Mouse (Mus musculus): ENCODE results near the gene Sult4a1. TPM values are rescaled to one million over a fixed set of nuclear protein-coding genes. Genes with fewer than 3 reads are reported as not detected.
A peak's percentile ranks its signal among the peaks of the same experiment; 100 is the strongest.

Sult4a1 gene
- polyA plus RNA-seq (2015; fragmentation: Nextera tagmentation; extraction: Ambion mirVana) = 1.1 and 2.4 TPM in 2 replicates

- Histone ChIP-seq H3K36me3 (no peaks in the 10 kb centered on the region), H3K27ac (no peak within 1 kb of the TSS), H3K4me2 (peak within 1 kb of the TSS; percentile 89), H3K4me3 (replicated peaks) (peak within 1 kb of the TSS; percentile 53), H3K27me3 (peaks cover 53% of the 10 kb centered on the region), H3K9me3 (replicated peaks) (no peaks in the 10 kb centered on the region), H3K4me1 (peaks cover 9% of the 10 kb centered on the region), H3K9ac (0 out of 2 replicates have a peak within 1 kb of the TSS, but pooled peaks have one; percentile 8)
- 2% methylated on average over 77 of the region's 77 CpGs for WGBS
- no peak for ATAC-seq (replicated peaks; ENCODE audit: low FRiP score)
These were observed at the start of gene Sult4a1 for GRCm38 (mm10) chr15:84105105-84105923. Gene Sult4a1, minus strand, starts transcription at chr15:84105754.

GRCm38 (mm10) chr15:84140929-84141328 is 35.4 kb upstream of the Sult4a1 start:
- no peak overlapping the region for H3K4me2 ChIP-seq
- H3K9ac ChIP-seq = no peak overlapping the region
- H3K4me1 ChIP-seq = no peaks in the 10 kb centered on the region
- H3K27me3 ChIP-seq = no peaks in the 10 kb centered on the region
- H3K36me3 ChIP-seq = no peaks in the 10 kb centered on the region
- H3K4me3 ChIP-seq (replicated peaks) = no peak overlapping the region
- ATAC-seq (replicated peaks; ENCODE audit: low FRiP score) = no peak
- WGBS = 73% methylated on average over 5 of the region's 5 CpGs
- no peak overlapping the region for H3K27ac ChIP-seq
- no peaks in the 10 kb centered on the region for H3K9me3 ChIP-seq (replicated peaks)

GRCm38 (mm10) chr15:84140109-84140508 is 34.6 kb upstream of the Sult4a1 start:
- 48% methylated on average over 3 of the region's 3 CpGs for WGBS
- Histone ChIP-seq H3K4me3 (replicated peaks) (no peak overlapping the region), H3K9me3 (replicated peaks) (no peaks in the 10 kb centered on the region), H3K27me3 (no peaks in the 10 kb centered on the region), H3K4me1 (no peaks in the 10 kb centered on the region), H3K36me3 (no peaks in the 10 kb centered on the region), H3K9ac (no peak overlapping the region), H3K27ac (no peak overlapping the region), H3K4me2 (no peak overlapping the region)
- no peak for ATAC-seq (replicated peaks; ENCODE audit: low FRiP score)

- H3K27ac ChIP-seq = no peak overlapping the region
- WGBS = 74% methylated on average over 5 of the region's 5 CpGs
- ATAC-seq (replicated peaks; ENCODE audit: low FRiP score) = no peak
- H3K9me3 ChIP-seq (replicated peaks) = no peaks in the 10 kb centered on the region
- H3K9ac ChIP-seq = no peak overlapping the region
- H3K4me3 ChIP-seq (replicated peaks) = no peak overlapping the region
- H3K27me3 ChIP-seq = no peaks in the 10 kb centered on the region
- no peaks in the 10 kb centered on the region for H3K4me1 ChIP-seq
- no peaks in the 10 kb centered on the region for H3K36me3 ChIP-seq
- H3K4me2 ChIP-seq = no peak overlapping the region
These were observed 34.0 kb upstream of the Sult4a1 start for GRCm38 (mm10) chr15:84139592-84140005.

DNA sequence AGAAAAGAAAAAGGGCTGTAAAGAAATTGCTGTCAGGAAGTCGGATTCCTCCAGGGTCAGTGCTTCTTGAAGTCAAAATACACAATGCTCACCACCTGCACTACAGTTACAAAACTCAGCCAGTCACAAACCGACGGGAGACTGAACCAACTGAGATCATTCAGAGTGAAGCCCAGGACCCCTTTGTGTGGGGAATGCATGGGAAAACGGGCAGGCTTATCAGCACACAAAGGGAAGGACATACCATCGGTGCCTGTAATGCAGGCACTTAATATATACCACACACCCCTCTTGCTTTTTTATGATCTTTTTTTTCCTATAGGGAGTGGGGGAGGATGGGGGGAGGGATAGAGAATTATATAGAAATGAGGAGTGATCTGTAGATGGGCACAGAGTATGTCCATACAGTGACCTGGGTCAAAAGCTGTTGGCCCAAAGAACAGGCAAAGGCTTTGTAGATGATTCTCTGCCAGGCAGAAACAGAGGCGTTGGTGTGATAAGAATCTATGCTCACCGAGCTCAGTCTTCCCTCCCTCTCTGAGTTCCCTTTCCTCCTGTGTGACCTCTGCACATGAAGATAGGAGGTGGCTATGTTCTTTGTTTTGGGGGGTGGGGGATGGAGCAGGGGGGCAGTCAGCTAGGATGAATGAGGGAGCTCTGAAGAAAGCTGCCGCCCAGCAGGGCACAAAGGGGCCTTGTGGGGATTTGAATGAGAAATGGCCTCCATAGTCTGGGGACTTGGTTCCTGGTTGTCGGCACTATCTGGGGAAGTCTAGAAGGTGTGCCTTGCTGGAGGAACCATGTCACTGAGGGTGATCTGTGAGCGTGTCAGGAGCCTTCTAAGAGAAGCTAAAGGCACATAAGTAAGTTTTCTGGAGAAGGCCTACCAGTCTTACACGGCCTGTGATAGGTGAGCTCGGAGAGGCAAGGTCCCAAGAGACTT is 31.2 kb upstream of the Sult4a1 start:
- H3K4me3 ChIP-seq (replicated peaks) = no peak overlapping the region
- H3K27me3 ChIP-seq = no peaks in the 10 kb centered on the region
- no peak overlapping the region for H3K9ac ChIP-seq
- no peaks in the 10 kb centered on the region for H3K36me3 ChIP-seq
- H3K9me3 ChIP-seq (replicated peaks) = no peaks in the 10 kb centered on the region
- no peaks in the 10 kb centered on the region for H3K4me1 ChIP-seq
- no peak overlapping the region for H3K27ac ChIP-seq
- no peak for ATAC-seq (replicated peaks; ENCODE audit: low FRiP score)
- H3K4me2 ChIP-seq = no peak overlapping the region
- WGBS = 54% methylated on average over 12 of the region's 12 CpGs

GRCm38 (mm10) chr15:84135472-84135871 is 29.9 kb upstream of the Sult4a1 start:
- Histone ChIP-seq H3K9ac (no peak overlapping the region), H3K27me3 (no peaks in the 10 kb centered on the region), H3K36me3 (no peaks in the 10 kb centered on the region), H3K27ac (no peak overlapping the region), H3K9me3 (replicated peaks) (no peaks in the 10 kb centered on the region), H3K4me2 (no peak overlapping the region), H3K4me1 (no peaks in the 10 kb centered on the region), H3K4me3 (replicated peaks) (no peak overlapping the region)
- WGBS = 87% methylated on average over 5 of the region's 5 CpGs
- ATAC-seq (replicated peaks; ENCODE audit: low FRiP score) = no peak

DNA sequence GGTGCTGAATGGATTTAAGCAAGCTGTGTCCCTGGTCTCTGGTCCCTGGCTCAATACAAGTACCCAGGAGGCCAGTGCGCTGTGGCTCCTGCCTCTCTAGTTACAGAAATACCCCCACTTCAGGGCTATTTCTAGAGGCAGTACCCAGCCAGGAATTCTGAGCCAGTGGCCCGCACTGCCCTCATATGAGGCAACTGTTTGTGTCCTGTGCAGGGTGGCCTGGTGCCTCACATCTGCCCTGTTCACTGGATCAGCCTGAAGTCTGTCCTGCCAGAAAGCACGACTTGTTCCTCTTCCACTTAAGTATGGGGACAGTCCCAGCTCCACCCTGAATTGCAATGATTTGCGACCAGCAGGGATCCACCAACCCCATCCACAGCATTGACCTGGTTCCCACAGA is 27.9 kb upstream of the Sult4a1 start:
- Histone ChIP-seq H3K9ac (no peak overlapping the region), H3K36me3 (no peaks in the 10 kb centered on the region), H3K4me2 (no peak overlapping the region), H3K27ac (no peak overlapping the region), H3K4me3 (replicated peaks) (no peak overlapping the region), H3K9me3 (replicated peaks) (no peaks in the 10 kb centered on the region), H3K4me1 (no peaks in the 10 kb centered on the region), H3K27me3 (no peaks in the 10 kb centered on the region)
- ATAC-seq (replicated peaks; ENCODE audit: low FRiP score) = no peak
- WGBS = 60% methylated on average over 4 of the region's 4 CpGs

- Histone ChIP-seq H3K4me2 (no peak overlapping the region), H3K4me1 (no peaks in the 10 kb centered on the region), H3K27me3 (no peaks in the 10 kb centered on the region), H3K36me3 (no peaks in the 10 kb centered on the region), H3K9me3 (replicated peaks) (no peaks in the 10 kb centered on the region), H3K27ac (no peak overlapping the region), H3K4me3 (replicated peaks) (no peak overlapping the region), H3K9ac (no peak overlapping the region)
- WGBS = 93% methylated on average over 7 of the region's 7 CpGs
- ATAC-seq (replicated peaks; ENCODE audit: low FRiP score) = no peak
These were observed 26.4 kb upstream of the Sult4a1 start for GRCm38 (mm10) chr15:84131971-84132370.

GRCm38 (mm10) chr15:84131096-84131786 is 25.7 kb upstream of the Sult4a1 start:
- Histone ChIP-seq H3K4me1 (no peaks in the 10 kb centered on the region), H3K27ac (no peak overlapping the region), H3K9me3 (replicated peaks) (no peaks in the 10 kb centered on the region), H3K27me3 (no peaks in the 10 kb centered on the region), H3K4me2 (no peak overlapping the region), H3K4me3 (replicated peaks) (no peak overlapping the region), H3K9ac (no peak overlapping the region), H3K36me3 (no peaks in the 10 kb centered on the region)
- ATAC-seq (replicated peaks; ENCODE audit: low FRiP score) = no peak
- 60% methylated on average over 16 of the region's 16 CpGs for whole genome bisulfite sequencing

DNA sequence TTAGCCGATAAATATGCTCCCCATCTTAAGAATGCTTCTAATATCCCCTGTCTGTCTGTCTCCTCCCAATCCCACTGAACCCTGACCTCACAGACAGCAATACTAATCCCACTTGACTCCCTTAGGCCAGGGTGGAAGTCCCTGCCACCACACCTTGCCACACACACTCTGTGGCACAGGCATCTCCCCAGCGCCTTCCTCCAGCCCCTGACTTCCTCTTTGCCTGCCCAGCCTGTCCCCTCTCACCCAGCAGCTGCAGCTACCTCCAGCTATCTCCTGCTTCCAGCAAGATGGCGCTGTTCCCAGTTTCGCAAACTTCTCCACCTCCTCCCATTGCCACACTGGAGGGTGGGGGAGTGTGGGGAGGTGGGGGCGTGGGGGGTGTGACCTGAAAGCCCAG is 21.3 kb upstream of the Sult4a1 start:
- no peaks in the 10 kb centered on the region for H3K9me3 ChIP-seq (replicated peaks)
- no peak overlapping the region for H3K27ac ChIP-seq
- no peaks in the 10 kb centered on the region for H3K4me1 ChIP-seq
- no peak overlapping the region for H3K4me3 ChIP-seq (replicated peaks)
- no peaks in the 10 kb centered on the region for H3K36me3 ChIP-seq
- WGBS = 42% methylated on average over 5 of the region's 5 CpGs
- H3K27me3 ChIP-seq = no peaks in the 10 kb centered on the region
- H3K4me2 ChIP-seq = no peak overlapping the region
- no peak for ATAC-seq (replicated peaks; ENCODE audit: low FRiP score)
- H3K9ac ChIP-seq = no peak overlapping the region

DNA sequence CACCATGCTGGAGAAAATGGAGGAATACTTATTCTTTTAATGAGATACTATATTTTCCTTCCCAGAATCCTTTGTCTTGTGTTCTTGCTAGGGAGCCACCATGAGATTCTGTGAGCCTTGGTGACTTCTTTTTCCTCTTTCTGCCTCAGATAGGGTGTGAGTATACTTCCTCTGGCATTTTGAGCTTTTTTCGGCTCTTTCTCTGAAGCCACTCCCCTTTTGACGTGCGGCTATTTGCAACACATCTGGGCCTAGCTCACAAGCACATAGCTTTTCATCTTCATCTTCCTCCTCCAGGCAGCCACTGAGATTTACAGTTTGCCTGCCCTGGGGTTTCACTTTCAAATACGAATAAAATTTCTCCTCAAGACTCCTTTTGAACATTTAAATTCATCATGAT is 20.9 kb upstream of the Sult4a1 start:
- Histone ChIP-seq H3K27ac (no peak overlapping the region), H3K4me3 (replicated peaks) (no peak overlapping the region), H3K4me1 (no peaks in the 10 kb centered on the region), H3K4me2 (no peak overlapping the region), H3K9ac (no peak overlapping the region), H3K9me3 (replicated peaks) (no peaks in the 10 kb centered on the region), H3K27me3 (no peaks in the 10 kb centered on the region), H3K36me3 (no peaks in the 10 kb centered on the region)
- no peak for ATAC-seq (replicated peaks; ENCODE audit: low FRiP score)
- WGBS = 74% methylated on average over 4 of the region's 4 CpGs

GRCm38 (mm10) chr15:84124086-84124485 is 18.5 kb upstream of the Sult4a1 start:
- Histone ChIP-seq H3K27ac (no peak overlapping the region), H3K9ac (no peak overlapping the region), H3K4me3 (replicated peaks) (no peak overlapping the region), H3K27me3 (no peaks in the 10 kb centered on the region), H3K4me1 (no peaks in the 10 kb centered on the region), H3K36me3 (no peaks in the 10 kb centered on the region), H3K4me2 (no peak overlapping the region), H3K9me3 (replicated peaks) (no peaks in the 10 kb centered on the region)
- 69% methylated on average over 7 of the region's 7 CpGs for WGBS
- no peak for ATAC-seq (replicated peaks; ENCODE audit: low FRiP score)

Data from kidney, embryonic 15.5 days (tissue).